Mouse (Mus musculus): ENCODE results near the gene Csmd2. TPM values are rescaled to one million over a fixed set of nuclear protein-coding genes. Genes with fewer than 3 reads are reported as not detected.

Csmd2 gene
- polyA plus RNA-seq, 1 experiment from 2014 or later: 0.16 TPM

DNA sequence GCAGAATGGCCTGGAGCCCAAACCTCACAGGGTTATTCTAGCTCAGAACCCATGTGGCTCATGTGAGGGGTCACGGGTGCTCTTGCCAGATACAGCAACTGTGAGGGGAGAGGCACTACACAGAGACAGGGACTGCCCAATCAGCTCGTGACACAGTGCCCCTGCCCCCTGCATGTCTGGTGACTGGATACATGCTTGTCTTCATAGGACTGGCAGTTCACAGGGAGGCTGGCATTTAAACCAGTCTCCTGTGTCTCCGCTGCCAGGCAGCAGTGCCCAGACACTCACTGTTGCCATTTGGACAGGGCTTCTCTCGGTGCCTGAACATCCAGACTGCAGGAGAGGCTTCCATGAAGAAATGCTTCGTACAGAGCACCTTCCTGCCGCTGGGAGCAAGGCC, 284.8 kb downstream of the Csmd2 start:
- H3K9ac ChIP-seq (ENCODE audit: low read length): no peak overlapping the region
- no peak overlapping the region for H3K4me3 ChIP-seq (ENCODE audit: low read depth, low read length)
- H3K27ac ChIP-seq (replicated peaks): no peak overlapping the region
- ATAC-seq (ENCODE audit: low FRiP score, low TSS enrichment) (no peak), DNase-seq (ENCODE audit: low spot score) (no peak)
- 0 out of 2 replicates have a peak, but pooled peaks cover 2% of the 10 kb centered on the region for H3K4me1 ChIP-seq (replicated peaks; ENCODE audit: control insufficient read depth, insufficient read depth)
- no peak overlapping the region for H3K4me2 ChIP-seq (replicated peaks; ENCODE audit: low read depth)
- TF ChIP-seq CTCF (IDR thresholded peaks at IDR 0.05; ENCODE audit: low read depth) (no peak), EP300 (optimal IDR thresholded peaks at IDR 0.05) (no peak)
- no peaks in the 10 kb centered on the region for H3K36me3 ChIP-seq (ENCODE audit: control insufficient read depth, insufficient read depth, low read length)
- H3K27me3 ChIP-seq (ENCODE audit: control insufficient read depth, insufficient read depth, low read length): no peaks in the 10 kb centered on the region
- H3K9me3 ChIP-seq (ENCODE audit: control insufficient read depth, low read length): no peaks in the 10 kb centered on the region
- WGBS: 65% methylated on average over 6 of the region's 6 CpGs

- no peak overlapping the region for H3K9ac ChIP-seq (ENCODE audit: low read length)
- H3K36me3 ChIP-seq (ENCODE audit: control insufficient read depth, insufficient read depth, low read length): no peaks in the 10 kb centered on the region
- no peaks in the 10 kb centered on the region for H3K27me3 ChIP-seq (ENCODE audit: control insufficient read depth, insufficient read depth, low read length)
- DNase-seq (ENCODE audit: low spot score): no peak
- 60% methylated on average over 11 of the region's 11 CpGs for WGBS
- H3K4me1 ChIP-seq (replicated peaks; ENCODE audit: control insufficient read depth, insufficient read depth): 0 out of 2 replicates have a peak, but pooled peaks cover 2% of the 10 kb centered on the region
- TF ChIP-seq CTCF (IDR thresholded peaks at IDR 0.05; ENCODE audit: low read depth): no peak
- no peak for TF ChIP-seq EP300 (optimal IDR thresholded peaks at IDR 0.05)
- H3K4me3 ChIP-seq (ENCODE audit: low read depth, low read length): no peak overlapping the region
- H3K9me3 ChIP-seq (ENCODE audit: control insufficient read depth, low read length): no peaks in the 10 kb centered on the region
- H3K4me2 ChIP-seq (replicated peaks; ENCODE audit: low read depth): no peak overlapping the region
- no peak overlapping the region for H3K27ac ChIP-seq (replicated peaks)
- ATAC-seq (ENCODE audit: low FRiP score, low TSS enrichment): no peak
These were observed 285.5 kb downstream of the Csmd2 start for GRCm38 (mm10) chr4:128273146-128273545.

GRCm38 (mm10) chr4:128275116-128275515, 287.5 kb downstream of the Csmd2 start:
- 71% methylated on average over 5 of the region's 5 CpGs for WGBS
- Histone ChIP-seq H3K4me3 (ENCODE audit: low read depth, low read length) (no peak overlapping the region), H3K9me3 (ENCODE audit: control insufficient read depth, low read length) (no peaks in the 10 kb centered on the region), H3K4me2 (replicated peaks; ENCODE audit: low read depth) (no peak overlapping the region), H3K4me1 (replicated peaks; ENCODE audit: control insufficient read depth, insufficient read depth) (no peaks in the 10 kb centered on the region), H3K36me3 (ENCODE audit: control insufficient read depth, insufficient read depth, low read length) (no peaks in the 10 kb centered on the region), H3K9ac (ENCODE audit: low read length) (no peak overlapping the region), H3K27ac (replicated peaks) (no peak overlapping the region), H3K27me3 (ENCODE audit: control insufficient read depth, insufficient read depth, low read length) (no peaks in the 10 kb centered on the region)
- DNase-seq (ENCODE audit: low spot score) (no peak), ATAC-seq (ENCODE audit: low FRiP score, low TSS enrichment) (no peak)
- TF ChIP-seq EP300 (optimal IDR thresholded peaks at IDR 0.05) (no peak), CTCF (IDR thresholded peaks at IDR 0.05; ENCODE audit: low read depth) (no peak)

DNA sequence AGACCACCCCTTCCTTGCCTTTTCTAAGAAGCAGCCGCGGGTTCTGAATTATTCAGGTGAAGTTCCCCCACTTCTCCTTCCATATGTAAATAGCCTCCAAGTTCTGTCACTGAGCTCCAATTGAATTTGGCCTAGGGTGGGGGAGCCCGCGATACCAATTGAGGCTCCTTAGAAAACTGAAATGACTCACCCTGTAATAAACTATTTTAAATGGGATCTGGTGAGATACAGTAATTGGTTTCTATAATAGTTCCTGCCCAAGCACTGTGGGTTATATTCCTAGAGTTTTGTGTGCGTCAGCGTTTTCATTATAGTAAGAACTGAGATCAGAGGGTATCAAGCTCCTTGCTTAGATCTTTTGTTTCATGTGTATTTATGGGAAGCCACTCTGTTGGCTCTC, 287.9 kb downstream of the Csmd2 start:
- WGBS: 76% methylated on average over 6 of the region's 6 CpGs
- Histone ChIP-seq H3K27me3 (ENCODE audit: control insufficient read depth, insufficient read depth, low read length) (no peaks in the 10 kb centered on the region), H3K27ac (replicated peaks) (no peak overlapping the region), H3K4me2 (replicated peaks; ENCODE audit: low read depth) (no peak overlapping the region), H3K9ac (ENCODE audit: low read length) (no peak overlapping the region), H3K9me3 (ENCODE audit: control insufficient read depth, low read length) (no peaks in the 10 kb centered on the region), H3K4me1 (replicated peaks; ENCODE audit: control insufficient read depth, insufficient read depth) (no peaks in the 10 kb centered on the region), H3K36me3 (ENCODE audit: control insufficient read depth, insufficient read depth, low read length) (no peaks in the 10 kb centered on the region), H3K4me3 (ENCODE audit: low read depth, low read length) (no peak overlapping the region)
- ATAC-seq (ENCODE audit: low FRiP score, low TSS enrichment): no peak
- TF ChIP-seq EP300 (optimal IDR thresholded peaks at IDR 0.05): no peak
- TF ChIP-seq CTCF (IDR thresholded peaks at IDR 0.05; ENCODE audit: low read depth): no peak
- DNase-seq (ENCODE audit: low spot score): no peak

GRCm38 (mm10) chr4:128285009-128285408, 297.4 kb downstream of the Csmd2 start:
- no peak overlapping the region for H3K4me2 ChIP-seq (replicated peaks; ENCODE audit: low read depth)
- no peak overlapping the region for H3K4me3 ChIP-seq (ENCODE audit: low read depth, low read length)
- H3K9me3 ChIP-seq (ENCODE audit: control insufficient read depth, low read length): no peaks in the 10 kb centered on the region
- no peak for ATAC-seq (ENCODE audit: low FRiP score, low TSS enrichment)
- H3K27ac ChIP-seq (replicated peaks): no peak overlapping the region
- H3K36me3 ChIP-seq (ENCODE audit: control insufficient read depth, insufficient read depth, low read length): no peaks in the 10 kb centered on the region
- 64% methylated on average over 1 of the region's 1 CpGs for WGBS
- no peak for TF ChIP-seq CTCF (IDR thresholded peaks at IDR 0.05; ENCODE audit: low read depth)
- TF ChIP-seq EP300 (optimal IDR thresholded peaks at IDR 0.05): no peak
- no peak for DNase-seq (ENCODE audit: low spot score)
- H3K27me3 ChIP-seq (ENCODE audit: control insufficient read depth, insufficient read depth, low read length): no peaks in the 10 kb centered on the region
- no peak overlapping the region for H3K9ac ChIP-seq (ENCODE audit: low read length)
- H3K4me1 ChIP-seq (replicated peaks; ENCODE audit: control insufficient read depth, insufficient read depth): no peaks in the 10 kb centered on the region

DNA sequence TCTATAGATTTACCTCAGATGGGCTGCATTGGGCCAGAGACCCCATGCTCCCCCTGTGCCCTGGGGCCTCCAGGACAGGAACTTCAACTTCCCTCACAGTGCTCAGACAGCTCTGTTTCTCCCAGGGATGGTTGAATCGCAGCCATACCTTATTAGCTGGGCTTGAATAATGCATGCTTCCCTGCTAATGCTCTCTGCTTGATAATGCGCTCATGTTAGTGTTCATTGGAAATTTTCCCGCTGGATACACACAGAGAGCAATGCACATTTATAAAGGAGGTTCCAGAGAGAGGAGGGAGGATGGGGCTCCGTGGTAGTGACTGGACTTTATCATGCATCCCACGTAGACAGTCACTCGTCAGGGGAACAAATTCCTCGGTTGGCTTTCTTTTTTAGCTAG, 300.4 kb downstream of the Csmd2 start:
- no peak for DNase-seq (ENCODE audit: low spot score)
- H3K9ac ChIP-seq (ENCODE audit: low read length): no peak overlapping the region
- no peaks in the 10 kb centered on the region for H3K36me3 ChIP-seq (ENCODE audit: control insufficient read depth, insufficient read depth, low read length)
- TF ChIP-seq EP300 (optimal IDR thresholded peaks at IDR 0.05) (no peak), CTCF (IDR thresholded peaks at IDR 0.05; ENCODE audit: low read depth) (no peak)
- no peaks in the 10 kb centered on the region for H3K27me3 ChIP-seq (ENCODE audit: control insufficient read depth, insufficient read depth, low read length)
- no peak overlapping the region for H3K4me3 ChIP-seq (ENCODE audit: low read depth, low read length)
- H3K27ac ChIP-seq (replicated peaks): no peak overlapping the region
- H3K9me3 ChIP-seq (ENCODE audit: control insufficient read depth, low read length): no peaks in the 10 kb centered on the region
- ATAC-seq (ENCODE audit: low FRiP score, low TSS enrichment): no peak
- H3K4me1 ChIP-seq (replicated peaks; ENCODE audit: control insufficient read depth, insufficient read depth): no peaks in the 10 kb centered on the region
- 78% methylated on average over 7 of the region's 7 CpGs for WGBS
- H3K4me2 ChIP-seq (replicated peaks; ENCODE audit: low read depth): no peak overlapping the region
